Mouse (Mus musculus): ENCODE measurements around the gene Gm21953. TPM values are rescaled to one million over a fixed set of nuclear protein-coding genes. Genes with fewer than 3 reads are reported as not detected.
"Not testable (repeated sequence)": the region's sequence is repeated elsewhere in the genome, so short reads cannot be mapped to it uniquely, and the experiment has no call there.

Gm21953 gene
- polyA plus RNA-seq (2014; fragmentation: Nextera tagmentation; extraction: Ambion mirVana) = not detected in 2 replicates

DNA sequence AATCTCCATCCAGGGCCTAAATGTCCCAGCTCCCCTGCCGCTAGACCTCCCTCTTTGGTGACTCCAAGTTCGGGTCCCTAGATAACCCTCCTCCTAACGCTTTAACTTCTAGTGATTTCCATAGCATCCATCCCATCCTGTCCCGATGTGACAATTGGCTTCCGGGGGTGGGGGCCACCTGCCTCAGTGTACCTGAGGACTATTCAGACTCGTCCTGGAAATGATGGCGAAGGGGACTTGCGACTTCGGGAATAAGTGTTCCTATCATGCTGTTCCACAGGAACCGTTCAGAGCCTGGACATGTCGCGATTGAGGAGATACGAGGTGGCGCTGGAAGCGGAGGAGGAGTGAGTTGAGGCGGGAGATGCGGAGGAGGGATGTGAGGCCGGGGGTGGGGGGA lies at the start of gene Gm21953:
TSS of gene Gm21953 (plus strand) at position 301 of the 400 bp plus-strand sequence.
- H3K9ac ChIP-seq (ENCODE audit: low read length); DNase-seq (ENCODE audit: low spot score); H3K4me3 ChIP-seq (ENCODE audit: low read depth, low read length); H3K36me3 ChIP-seq (ENCODE audit: control insufficient read depth, insufficient read depth, low read length); H3K9me3 ChIP-seq (ENCODE audit: control insufficient read depth, low read length); H3K27ac ChIP-seq (ENCODE audit: low read depth, low read length); H3K4me1 ChIP-seq (replicated peaks; ENCODE audit: control insufficient read depth, insufficient read depth, low read length); ATAC-seq (replicated peaks; ENCODE audit: low FRiP score); H3K4me2 ChIP-seq (ENCODE audit: low read depth, low read length, severe bottlenecking); H3K27me3 ChIP-seq (ENCODE audit: control insufficient read depth, insufficient read depth, low read length): not testable (repeated sequence)
- WGBS = no CpG with 5 or more reads among the region's 18 CpGs

DNA sequence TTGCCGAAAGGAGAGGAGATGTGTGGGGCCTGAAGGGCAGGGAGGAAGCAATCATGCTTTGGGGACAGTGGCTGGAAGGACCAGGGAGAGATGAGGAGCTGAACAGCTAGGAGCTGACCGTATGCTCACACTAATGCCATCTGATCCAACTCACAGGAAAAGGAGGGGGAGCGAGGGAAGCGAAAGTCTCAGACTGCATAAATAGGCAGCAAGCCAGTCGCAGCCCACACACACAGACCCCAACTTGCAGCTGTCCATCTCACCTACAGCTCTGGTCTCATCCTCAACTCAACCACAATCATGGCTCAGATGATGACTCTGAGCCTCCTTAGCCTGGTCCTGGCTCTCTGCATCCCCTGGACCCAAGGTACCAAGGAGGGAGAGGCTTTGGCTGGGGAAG lies 38.6 kb upstream of the Gm21953 start, which contains the start of gene Ccl21b:
TSS of gene Ccl21b (plus strand) at position 301 of the 400 bp plus-strand sequence.
- not testable (repeated sequence) for H3K27me3 ChIP-seq (ENCODE audit: control insufficient read depth, insufficient read depth, low read length); H3K9me3 ChIP-seq (ENCODE audit: control insufficient read depth, low read length); H3K27ac ChIP-seq (ENCODE audit: low read depth, low read length); DNase-seq (ENCODE audit: low spot score); H3K4me2 ChIP-seq (ENCODE audit: low read depth, low read length, severe bottlenecking); H3K9ac ChIP-seq (ENCODE audit: low read length); H3K4me3 ChIP-seq (ENCODE audit: low read depth, low read length); H3K4me1 ChIP-seq (replicated peaks; ENCODE audit: control insufficient read depth, insufficient read depth, low read length); ATAC-seq (replicated peaks; ENCODE audit: low FRiP score); H3K36me3 ChIP-seq (ENCODE audit: control insufficient read depth, insufficient read depth, low read length)
- no CpG with 5 or more reads among the region's 5 CpGs for WGBS

DNA sequence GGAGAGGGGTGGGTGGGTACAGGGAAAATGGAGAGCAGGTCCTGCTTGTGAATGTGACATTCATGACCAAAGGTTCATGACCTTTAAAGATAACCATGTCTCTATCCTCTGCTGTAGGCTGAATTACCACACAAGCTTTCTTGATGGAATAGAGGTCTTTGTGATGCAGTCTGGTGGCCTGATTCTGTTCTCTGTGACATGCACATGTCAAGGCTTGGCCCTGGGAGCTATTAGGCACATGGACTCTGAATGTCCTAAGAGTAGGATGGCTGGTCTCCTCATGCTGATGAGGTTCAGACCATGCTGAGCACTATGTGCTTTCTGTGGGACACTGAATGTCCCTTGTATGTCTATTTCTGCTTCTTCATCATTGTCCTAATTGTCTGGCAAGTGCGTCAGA lies 24.0 kb downstream of the Gm21953 start, which contains the start of gene Fam205a3:
TSS of gene Fam205a3 (plus strand) at position 301 of the 400 bp plus-strand sequence.
- H3K27me3 ChIP-seq (ENCODE audit: control insufficient read depth, insufficient read depth, low read length); H3K4me1 ChIP-seq (replicated peaks; ENCODE audit: control insufficient read depth, insufficient read depth, low read length); DNase-seq (ENCODE audit: low spot score); H3K4me2 ChIP-seq (ENCODE audit: low read depth, low read length, severe bottlenecking); H3K27ac ChIP-seq (ENCODE audit: low read depth, low read length); H3K4me3 ChIP-seq (ENCODE audit: low read depth, low read length); H3K9ac ChIP-seq (ENCODE audit: low read length); ATAC-seq (replicated peaks; ENCODE audit: low FRiP score); H3K36me3 ChIP-seq (ENCODE audit: control insufficient read depth, insufficient read depth, low read length); H3K9me3 ChIP-seq (ENCODE audit: control insufficient read depth, low read length): not testable (repeated sequence)
- WGBS = no CpG with 5 or more reads among the region's 1 CpGs

Other genes with a start within 250 kb of the Gm21953 start
- gene Gm3893, start 203.1 kb upstream of the Gm21953 start, polyA plus RNA-seq (2014; fragmentation: Nextera tagmentation; extraction: Ambion mirVana) = not detected in 2 replicates
- gene Gm13304, start 179.4 kb upstream of the Gm21953 start, polyA plus RNA-seq (2014; fragmentation: Nextera tagmentation; extraction: Ambion mirVana) = not detected in 2 replicates
- gene Gm13306, start 140.8 kb upstream of the Gm21953 start, polyA plus RNA-seq (2014; fragmentation: Nextera tagmentation; extraction: Ambion mirVana) = not detected in 2 replicates
- gene Gm13305, start 125.7 kb upstream of the Gm21953 start, polyA plus RNA-seq (2014; fragmentation: Nextera tagmentation; extraction: Ambion mirVana) = not detected in 2 replicates
- not detected in 2 replicates for gene Gm10600, start 53.6 kb upstream of the Gm21953 start, polyA plus RNA-seq (2014; fragmentation: Nextera tagmentation; extraction: Ambion mirVana)
- not detected in 2 replicates for gene Ccl21b, start 38.5 kb upstream of the Gm21953 start, polyA plus RNA-seq (2014; fragmentation: Nextera tagmentation; extraction: Ambion mirVana)
- not detected in 2 replicates for gene Fam205a3, start 24.1 kb downstream of the Gm21953 start, polyA plus RNA-seq (2014; fragmentation: Nextera tagmentation; extraction: Ambion mirVana)
- gene Gm21586, start 145.1 kb downstream of the Gm21953 start, polyA plus RNA-seq (2014; fragmentation: Nextera tagmentation; extraction: Ambion mirVana) = not detected in 2 replicates
- not detected in 2 replicates for gene Gm2163, start 172.5 kb downstream of the Gm21953 start, polyA plus RNA-seq (2014; fragmentation: Nextera tagmentation; extraction: Ambion mirVana)
- not detected in 2 replicates for gene Fam205a2, start 233.9 kb downstream of the Gm21953 start, polyA plus RNA-seq (2014; fragmentation: Nextera tagmentation; extraction: Ambion mirVana)

All from forebrain, embryonic 11.5 days (tissue).